Mouse (Mus musculus): ENCODE measurements around the gene Naa80.

- TF ChIP-seq CTCF (IDR thresholded peaks at IDR 0.05; ENCODE audit: low read depth) (no peak), EP300 (IDR thresholded peaks at IDR 0.05; ENCODE audit: low read depth) (no peak)
Observed at GRCm38 (mm10) chr9:107598385-107598784, 19.7 kb downstream of the Naa80 start.

Measured in heart, postnatal 0 days (tissue).